Mouse (Mus musculus) embryo, embryonic 10.5 days (tissue): Measurements from ENCODE around the gene 6030445D17Rik.

Experiments used
- DNase-seq: peaks from one replicate; pipeline ENCODE4 v3.0.0-alpha.2; 2015; ENCODE audit warnings: low spot score

Gene 6030445D17Rik

GRCm38 (mm10) chr4:136459210-136459609, 2.8 kb upstream of the 6030445D17Rik start:
- DNase-seq = no peak

- DNase-seq = no peak
Observed at GRCm38 (mm10) chr4:136461206-136461605, 844 bp upstream of the 6030445D17Rik start.

- DNase-seq = peak; percentile 68
Observed at GRCm38 (mm10) chr4:136461761-136462085, 327 bp upstream of the 6030445D17Rik start.

GRCm38 (mm10) chr4:136462839-136463178, 759 bp downstream of the 6030445D17Rik start:
- no peak for DNase-seq

GRCm38 (mm10) chr4:136463436-136463835, 1.4 kb downstream of the 6030445D17Rik start:
- DNase-seq = peak; percentile 34

- no peak for DNase-seq
Observed at GRCm38 (mm10) chr4:136466226-136466625, 4.2 kb downstream of the 6030445D17Rik start.

GRCm38 (mm10) chr4:136468553-136469327, 6.7 kb downstream of the 6030445D17Rik start:
- no peak for DNase-seq

- DNase-seq = peak; percentile 96
Observed at GRCm38 (mm10) chr4:136469371-136469903, 7.4 kb downstream of the 6030445D17Rik start, which contains the start of gene Luzp1. Gene Luzp1 (plus strand): TSS chr4:136469761.

- peak; percentile 85 for DNase-seq
Observed at GRCm38 (mm10) chr4:136469941-136470346, 7.9 kb downstream of the 6030445D17Rik start.

GRCm38 (mm10) chr4:136470347-136471071, 8.5 kb downstream of the 6030445D17Rik start:
- DNase-seq = peak; percentile 65

GRCm38 (mm10) chr4:136476692-136477091, 14.6 kb downstream of the 6030445D17Rik start:
- no peak for DNase-seq

- no peak for DNase-seq
Observed at GRCm38 (mm10) chr4:136486549-136486948, 24.5 kb downstream of the 6030445D17Rik start.

- no peak for DNase-seq
Observed at GRCm38 (mm10) chr4:136495993-136496392, 33.9 kb downstream of the 6030445D17Rik start.

- no peak for DNase-seq
Observed at GRCm38 (mm10) chr4:136505426-136506215, 43.6 kb downstream of the 6030445D17Rik start.

- DNase-seq = no peak
Observed at GRCm38 (mm10) chr4:136509857-136510256, 47.8 kb downstream of the 6030445D17Rik start.

- DNase-seq = no peak
Observed at GRCm38 (mm10) chr4:136511708-136512107, 49.7 kb downstream of the 6030445D17Rik start.

- no peak for DNase-seq
Observed at GRCm38 (mm10) chr4:136512905-136513304, 50.9 kb downstream of the 6030445D17Rik start.
